Mouse (Mus musculus) gastrocnemius, adult 2 months (tissue): ENCODE measurements at regions not wholly inside any gene's neighbourhood (a gene's known extent, or its start where the extent isn't known, plus 50 kb on each side); places are given as distances from the start of the nearest gene placed in this dataset.

Experiments
- DNase-seq: peaks from one replicate; pipeline ENCODE4 v3.0.0; 2022
- H3K27ac ChIP-seq: fragments of 200-600 bp; 2 replicates; pipeline ENCODE4 v1.8.1; 2022; ENCODE audit warnings: mild to moderate bottlenecking
- H3K4me3 ChIP-seq: fragments of 200-600 bp; 2 replicates; pipeline ENCODE4 v1.8.1; 2022; ENCODE audit warnings: mild to moderate bottlenecking, moderate library complexity
- CTCF ChIP-seq: fragments of 200-600 bp; IDR thresholded peaks from 2 replicates; pipeline ENCODE4 v1.8.1; 2022; ENCODE audit warnings: antibody characterized with exemption, mild to moderate bottlenecking, moderate library complexity
- intact Hi-C: fragments of 180-260 bp; cut with DNase I; formaldehyde crosslinking; loops from one replicate; pipeline ENCODE4 v1.15.1; 2025

- H3K27ac ChIP-seq = no peak overlapping the region
- no peak for TF ChIP-seq CTCF
- H3K4me3 ChIP-seq = no peak overlapping the region
- intact Hi-C loops = no loop called here
- no peak for DNase-seq
Measured at GRCm38 (mm10) chr4:87590797-87591196, 360.5 kb upstream of the Slc24a2 start.

GRCm38 (mm10) chr4:87578164-87578563 lies 347.9 kb upstream of the Slc24a2 start:
- Histone ChIP-seq H3K27ac (no peak overlapping the region), H3K4me3 (no peak overlapping the region)
- no peak for DNase-seq
- TF ChIP-seq CTCF = no peak
- intact Hi-C loops = no loop called here

GRCm38 (mm10) chr4:87570950-87571349 lies 340.7 kb upstream of the Slc24a2 start:
- DNase-seq = no peak
- no peak overlapping the region for H3K27ac ChIP-seq
- no peak for TF ChIP-seq CTCF
- no peak overlapping the region for H3K4me3 ChIP-seq
- intact Hi-C loops = no loop called here

- peak overlapping the region; percentile 25 for H3K4me3 ChIP-seq
- intact Hi-C loops = no loop called here
- DNase-seq = peak; percentile 17
- H3K27ac ChIP-seq = no peak overlapping the region
- no peak for TF ChIP-seq CTCF
Measured at GRCm38 (mm10) chr4:87570470-87570891, 340.2 kb upstream of the Slc24a2 start.

- no peak overlapping the region for H3K4me3 ChIP-seq
- DNase-seq = no peak
- intact Hi-C loops = no loop called here
- TF ChIP-seq CTCF = no peak
- H3K27ac ChIP-seq = no peak overlapping the region
Measured at GRCm38 (mm10) chr4:87566616-87567015, 336.3 kb upstream of the Slc24a2 start.

GRCm38 (mm10) chr4:87554912-87555311 lies 324.6 kb upstream of the Slc24a2 start:
- no peak for TF ChIP-seq CTCF
- intact Hi-C loops = no loop called here
- no peak overlapping the region for H3K4me3 ChIP-seq

More at GRCm38 (mm10) chr4:87554912-87555311, 324.6 kb upstream of the Slc24a2 start:
- H3K27ac ChIP-seq = no peak overlapping the region
- no peak for DNase-seq
